Mouse (Mus musculus) myocyte (in vitro differentiated cells): ENCODE measurements around the gene Gdf15. TPM values are rescaled to one million over a fixed set of nuclear protein-coding genes. Genes with fewer than 3 reads are reported as not detected.
"Not testable (repeated sequence)": the region's sequence is repeated elsewhere in the genome, so short reads cannot be mapped to it uniquely, and the experiment has no call there.

Experiments used
- H3K27me3 ChIP-seq: one replicate; pipeline ENCODE4 v1.6.1; 2011; ENCODE audit not compliant: control insufficient read depth, insufficient read depth, insufficient read length
- H3K36me3 ChIP-seq: one replicate; pipeline ENCODE4 v1.6.1; 2011; ENCODE audit not compliant: control insufficient read depth, insufficient read depth
- H3K4me2 ChIP-seq: one replicate; pipeline ENCODE4 v1.6.1; 2011; ENCODE audit warnings: low read depth, control low read depth
- H3K4me3 ChIP-seq: one replicate; pipeline ENCODE4 v1.5.1; 2011; ENCODE audit warnings: mild to moderate bottlenecking, control low read depth, moderate library complexity
- H3K79me2 ChIP-seq: one replicate; pipeline ENCODE4 v1.6.1; 2011; ENCODE audit not compliant: control insufficient read depth, insufficient read depth
- H3ac ChIP-seq: one replicate; pipeline ENCODE4 v1.6.1; 2011; ENCODE audit not compliant: control insufficient read depth, insufficient read length
- CEBPB ChIP-seq: IDR thresholded peaks from 2 replicates; pipeline ENCODE4 v1.6.1; 2011; ENCODE audit warnings: mild to moderate bottlenecking, moderate library complexity; ENCODE audit not compliant: poor library complexity, insufficient read depth, severe bottlenecking
- E2F4 ChIP-seq: IDR thresholded peaks from one replicate; pipeline ENCODE4 v1.6.1; 2011; ENCODE audit warnings: mild to moderate bottlenecking, control low read depth, moderate library complexity; ENCODE audit not compliant: insufficient read depth
- MAX ChIP-seq: IDR thresholded peaks from one replicate; pipeline ENCODE4 v1.6.1; 2011; ENCODE audit warnings: low read depth, mild to moderate bottlenecking, control low read depth
- MYOD1 ChIP-seq, 3 experiments: IDR thresholded peaks; one replicate each; pipeline ENCODE4 v1.6.1; 2011; ENCODE audit warnings: control low read depth in 2 of 3, low read depth in 2 of 3, mild to moderate bottlenecking in 2 of 3, moderate library complexity in 1 of 3; ENCODE audit not compliant: insufficient read length in 2 of 3, control insufficient read depth in 1 of 3
- MYOG ChIP-seq, 3 experiments: IDR thresholded peaks; one replicate each; pipeline ENCODE4 v1.6.1; 2011; ENCODE audit warnings: control low read depth in 2 of 3, low read depth in 2 of 3, mild to moderate bottlenecking in 2 of 3; ENCODE audit not compliant: insufficient read length in 2 of 3, control insufficient read depth in 1 of 3, insufficient read depth in 1 of 3
- POLR2A ChIP-seq: IDR thresholded peaks from one replicate; pipeline ENCODE4 v1.6.1; 2011; ENCODE audit warnings: low read depth, mild to moderate bottlenecking, control low read depth, moderate library complexity; ENCODE audit not compliant: insufficient read length
- POLR2AphosphoS2 ChIP-seq: IDR thresholded peaks from one replicate; pipeline ENCODE4 v1.6.1; 2011; ENCODE audit warnings: low read depth, control low read depth; ENCODE audit not compliant: insufficient read length
- REST ChIP-seq: IDR thresholded peaks from one replicate; pipeline ENCODE4 v1.6.1; 2011; ENCODE audit warnings: mild to moderate bottlenecking, control low read depth, moderate library complexity; ENCODE audit not compliant: insufficient read depth, insufficient read length
- SRF ChIP-seq: IDR thresholded peaks from one replicate; pipeline ENCODE4 v1.6.1; 2011; ENCODE audit warnings: low read depth; ENCODE audit not compliant: control insufficient read depth, insufficient read length
- TCF12 ChIP-seq: IDR thresholded peaks from one replicate; pipeline ENCODE4 v1.6.1; 2011; ENCODE audit warnings: mild to moderate bottlenecking, control low read depth; ENCODE audit not compliant: poor library complexity, insufficient read depth, severe bottlenecking
- TCF3 ChIP-seq: IDR thresholded peaks from one replicate; pipeline ENCODE4 v1.6.1; 2011; ENCODE audit warnings: low read depth, control low read depth; ENCODE audit not compliant: insufficient read length
- USF1 ChIP-seq: IDR thresholded peaks from one replicate; pipeline ENCODE4 v1.6.1; 2011; ENCODE audit warnings: low read depth, mild to moderate bottlenecking, control low read depth, moderate library complexity
- polyA plus RNA-seq: library from polyadenylated mRNA; unstranded; fragments of >200 nt; fragmentation: generic; extraction: Trizol; gene quantifications from one replicate; pipeline ENCODE4 v1.2.1, GENCODE M21; 2012; ENCODE audit warnings: missing spikeins

Gene Gdf15
- polyA plus RNA-seq, 1 experiment = 54.1 TPM

DNA sequence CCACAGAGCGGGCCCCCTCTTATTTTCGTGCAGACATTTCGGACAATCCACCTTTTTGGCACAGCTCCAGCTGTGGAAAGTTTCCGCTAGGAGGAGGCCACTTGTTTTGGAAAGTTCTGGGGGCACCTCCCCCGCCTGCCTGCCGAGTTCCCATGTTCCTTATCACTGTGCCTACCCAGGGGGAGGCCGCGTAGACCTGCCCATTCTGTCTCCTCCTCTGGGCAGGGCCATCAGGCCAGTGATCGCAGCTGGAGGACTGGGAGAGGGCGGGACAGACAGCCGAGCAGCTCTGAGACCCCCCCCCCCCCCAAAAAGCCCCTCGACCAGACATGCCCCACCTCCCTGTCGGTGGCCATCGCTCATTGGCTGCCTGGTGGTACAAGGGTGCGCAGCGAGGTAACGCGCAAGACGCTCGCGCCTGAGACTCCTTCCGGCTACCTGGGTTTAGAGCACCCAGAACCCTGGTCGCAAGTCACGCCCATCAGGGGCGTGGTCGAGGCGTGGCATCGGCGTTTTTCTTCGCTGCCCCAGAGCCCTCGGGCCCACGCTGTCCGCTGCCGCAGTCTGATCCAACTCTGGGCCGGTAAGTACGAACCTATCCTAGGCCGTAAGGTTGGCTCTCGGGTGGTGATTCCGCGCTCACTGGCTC is 38.2 kb downstream of the Gdf15 start, which contains the start of gene Isyna1:
TSS of gene Isyna1 (plus strand) at position 413 of the 649 bp plus-strand sequence.
- H3K4me3 ChIP-seq = peak within 1 kb of the TSS; percentile 17
- peaks cover 3% of the 10 kb centered on the region for H3K36me3 ChIP-seq
- peak within 1 kb of the TSS; percentile 66 for H3K4me2 ChIP-seq
- no peaks in the 10 kb centered on the region for H3K79me2 ChIP-seq
- no peak for TF ChIP-seq MYOD1 (IDR thresholded peaks at IDR 0.05; ENCODE audit: control insufficient read depth in 1 of 3, insufficient read length in 2 of 3, low read depth in 2 of 3)
- TF ChIP-seq POLR2AphosphoS2 = peak; percentile 76
- TF ChIP-seq POLR2A = peak; percentile 58
- H3K27me3 ChIP-seq = no peaks in the 10 kb centered on the region
- peak within 1 kb of the TSS; percentile 22 for H3ac ChIP-seq

DNA sequence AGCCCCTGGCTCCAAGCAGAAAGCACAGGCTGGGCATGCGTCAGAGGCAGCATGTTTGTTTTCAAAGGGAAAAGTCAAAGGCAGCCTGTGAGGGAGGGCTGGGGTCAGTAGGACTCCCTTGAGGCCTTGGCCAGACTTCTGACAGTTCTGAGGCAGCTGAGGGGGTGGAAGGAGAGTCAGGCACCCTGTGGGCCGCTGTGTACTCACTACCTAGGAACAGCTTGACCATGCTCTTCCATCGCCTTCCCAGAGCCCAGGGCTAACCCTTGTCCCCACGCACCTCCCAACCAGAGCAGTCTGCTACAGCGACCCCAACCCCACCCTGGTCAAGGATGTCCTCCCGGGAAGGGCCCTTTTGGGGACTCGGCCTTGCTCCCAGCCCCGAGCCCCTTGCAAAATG is 39.1 kb downstream of the Gdf15 start:
- Histone ChIP-seq H3K4me3 (peak overlapping the region; percentile 17), H3K4me2 (no peak overlapping the region), H3K79me2 (no peaks in the 10 kb centered on the region), H3ac (no peak overlapping the region), H3K27me3 (no peaks in the 10 kb centered on the region), H3K36me3 (peaks cover 3% of the 10 kb centered on the region)
- TF ChIP-seq MYOD1 (IDR thresholded peaks at IDR 0.05; ENCODE audit: control insufficient read depth in 1 of 3, insufficient read length in 2 of 3, low read depth in 2 of 3) (no peak), CEBPB (no peak), REST (no peak), SRF (no peak), POLR2AphosphoS2 (no peak), POLR2A (no peak), MAX (no peak), USF1 (no peak), E2F4 (no peak), TCF12 (no peak), TCF3 (no peak), MYOG (IDR thresholded peaks at IDR 0.05; ENCODE audit: control insufficient read depth in 1 of 3, insufficient read depth in 1 of 3, insufficient read length in 2 of 3, low read depth in 2 of 3) (no peak)

DNA sequence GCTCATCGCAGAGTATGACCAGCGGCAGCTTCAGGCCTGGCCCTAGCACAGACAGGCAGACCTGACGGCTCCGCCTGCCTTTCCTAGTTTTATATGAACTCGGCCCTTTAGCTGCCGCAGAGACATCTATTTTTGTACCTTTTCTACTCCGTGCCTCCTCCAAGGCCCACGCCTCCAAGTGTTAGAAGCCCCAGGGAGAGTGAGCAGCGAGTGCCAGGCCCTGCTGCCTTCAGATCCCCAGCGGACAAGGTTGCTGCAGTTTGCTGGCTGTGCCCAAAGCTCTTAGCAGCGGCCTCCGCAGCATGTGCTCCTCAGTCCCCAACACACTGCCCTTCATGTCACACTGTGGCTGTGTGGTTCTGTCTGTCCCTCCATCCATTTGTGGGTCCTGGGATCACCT is 40.7 kb downstream of the Gdf15 start:
- Histone ChIP-seq H3K79me2 (no peaks in the 10 kb centered on the region), H3K4me3 (no peak overlapping the region), H3ac (no peak overlapping the region), H3K36me3 (peaks cover 4% of the 10 kb centered on the region), H3K27me3 (no peaks in the 10 kb centered on the region), H3K4me2 (no peak overlapping the region)
- TF ChIP-seq SRF = no peak
- no peak for TF ChIP-seq E2F4
- TF ChIP-seq MYOD1 (IDR thresholded peaks at IDR 0.05; ENCODE audit: control insufficient read depth in 1 of 3, insufficient read length in 2 of 3, low read depth in 2 of 3) = no peak
- no peak for TF ChIP-seq CEBPB
- no peak for TF ChIP-seq MYOG (IDR thresholded peaks at IDR 0.05; ENCODE audit: control insufficient read depth in 1 of 3, insufficient read depth in 1 of 3, insufficient read length in 2 of 3, low read depth in 2 of 3)
- no peak for TF ChIP-seq USF1
- no peak for TF ChIP-seq TCF12
- no peak for TF ChIP-seq POLR2AphosphoS2
- no peak for TF ChIP-seq TCF3
- no peak for TF ChIP-seq MAX
- TF ChIP-seq POLR2A = no peak
- no peak for TF ChIP-seq REST

DNA sequence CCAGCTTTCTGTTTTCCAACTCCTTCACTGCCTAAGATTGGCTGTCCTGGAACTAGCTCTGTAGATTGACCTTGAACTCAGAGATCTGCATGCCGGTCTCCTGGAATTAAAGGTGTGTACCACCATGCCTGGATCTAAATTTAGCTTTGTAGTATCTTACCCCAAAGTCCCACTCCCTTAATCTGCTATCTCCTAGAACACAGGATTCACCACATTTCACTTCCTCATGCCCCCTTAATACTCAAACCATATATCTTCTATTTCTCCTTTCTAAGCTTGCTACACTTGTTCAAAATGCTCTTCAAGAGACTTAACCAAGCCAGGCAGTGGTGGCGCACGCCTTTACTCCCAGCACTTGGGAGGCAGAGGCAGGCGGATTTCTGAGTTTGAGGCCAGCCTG is 44.3 kb downstream of the Gdf15 start:
- H3K4me3 ChIP-seq, H3K79me2 ChIP-seq, H3K27me3 ChIP-seq, H3K4me2 ChIP-seq, H3ac ChIP-seq: not testable (repeated sequence)
- H3K36me3 ChIP-seq = peaks cover 15% of the 10 kb centered on the region

DNA sequence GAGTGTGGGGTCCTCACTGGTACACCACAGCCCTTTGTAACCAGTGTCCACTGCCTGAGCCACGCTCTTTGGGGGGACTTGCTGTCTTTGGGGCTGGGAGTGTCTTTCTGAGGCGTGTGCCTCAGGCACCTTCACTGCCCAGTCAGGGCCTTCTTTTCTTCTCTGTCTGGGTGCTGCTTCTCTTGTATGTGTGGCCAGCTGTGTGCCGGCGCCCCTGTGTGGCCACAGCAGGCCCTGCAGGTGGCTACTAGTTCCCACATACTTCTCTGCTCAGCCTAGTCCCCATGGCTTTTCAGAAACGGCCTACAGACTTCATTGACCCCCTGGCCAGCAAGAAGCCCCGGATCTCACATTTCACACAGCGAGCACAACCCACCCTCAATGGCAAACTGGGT is 47.0 kb downstream of the Gdf15 start:
- Histone ChIP-seq H3K4me3 (no peak overlapping the region), H3K79me2 (no peaks in the 10 kb centered on the region), H3K36me3 (peaks cover 12% of the 10 kb centered on the region), H3ac (no peak overlapping the region), H3K27me3 (no peaks in the 10 kb centered on the region), H3K4me2 (no peak overlapping the region)
- TF ChIP-seq REST (no peak), SRF (no peak), POLR2A (no peak), MAX (no peak), MYOD1 (IDR thresholded peaks at IDR 0.05; ENCODE audit: control insufficient read depth in 1 of 3, insufficient read length in 2 of 3, low read depth in 2 of 3) (no peak), MYOG (IDR thresholded peaks at IDR 0.05; ENCODE audit: control insufficient read depth in 1 of 3, insufficient read depth in 1 of 3, insufficient read length in 2 of 3, low read depth in 2 of 3) (peak in 1 of 3 experiments; percentile 18), TCF12 (no peak)
